Mouse (Mus musculus) intestine, postnatal 0 days (tissue): ENCODE measurements around the gene St3gal3. TPM values are rescaled to one million over a fixed set of nuclear protein-coding genes. Genes with fewer than 3 reads are reported as not detected.
A peak's percentile ranks its signal among the peaks of the same experiment; 100 is the strongest.

Source experiments
- ATAC-seq: fragments of 200-750 bp; cut with Nextera tagmentation; 2 replicates; pipeline ENCODE4 v1.8.0; 2017; ENCODE audit warnings: mild to moderate bottlenecking, moderate TSS enrichment, moderate library complexity
- H3K27ac ChIP-seq: fragments of 300-500 bp; sonication (generic); 2 replicates; pipeline ENCODE4 v1.5.1; 2014; ENCODE audit warnings: mild to moderate bottlenecking, low read depth, low read length, moderate library complexity
- H3K27me3 ChIP-seq: fragments of 300-500 bp; sonication (generic); replicated peaks from 2 replicates; pipeline ENCODE4 v1.6.1; 2014; ENCODE audit warnings: low read length, mixed read lengths; ENCODE audit not compliant: control insufficient read depth, insufficient read depth
- H3K36me3 ChIP-seq: fragments of 300-500 bp; sonication (generic); 2 replicates; pipeline ENCODE4 v1.6.1; 2014; ENCODE audit warnings: mild to moderate bottlenecking, moderate library complexity; ENCODE audit not compliant: control insufficient read depth, insufficient read depth
- H3K4me1 ChIP-seq: fragments of 300-500 bp; sonication (generic); replicated peaks from 2 replicates; pipeline ENCODE4 v1.6.1; 2014; ENCODE audit warnings: antibody characterized with exemption, low read length, mixed read lengths; ENCODE audit not compliant: control insufficient read depth, insufficient read depth
- H3K4me2 ChIP-seq: fragments of 300-500 bp; sonication (generic); replicated peaks from 2 replicates; pipeline ENCODE4 v1.6.1; 2014; ENCODE audit warnings: low read depth, mild to moderate bottlenecking, moderate library complexity
- H3K4me3 ChIP-seq: fragments of 300-500 bp; sonication (generic); 2 replicates; pipeline ENCODE4 v1.5.1; 2014; ENCODE audit warnings: low read depth, low read length
- H3K9ac ChIP-seq: fragments of 300-500 bp; sonication (generic); 2 replicates; pipeline ENCODE4 v1.6.1; 2014; ENCODE audit warnings: mild to moderate bottlenecking, low read depth, low read length
- H3K9me3 ChIP-seq: fragments of 300-500 bp; sonication (generic); 2 replicates; pipeline ENCODE4 v1.6.1; 2016; ENCODE audit warnings: mixed run types; ENCODE audit not compliant: control insufficient read depth
- CTCF ChIP-seq: sonication (generic); IDR thresholded peaks from 2 replicates; pipeline ENCODE4 v1.5.1; 2016; ENCODE audit warnings: low read depth, mild to moderate bottlenecking, control low read depth, antibody characterized with exemption, moderate library complexity
- WGBS: fragments of 180-500 bp; shearing (Covaris S2); extraction: QIAGEN DNeasy Blood & Tissue Kit; methylation state at CpG from one replicate; pipeline ENCODE4 v1.1.7; 2014; 5-methylcytosine and 5-hydroxymethylcytosine counted together
- polyA plus RNA-seq: library from polyadenylated mRNA; unstranded; fragments of >200 nt; fragmentation: Nextera tagmentation; extraction: Ambion mirVana; gene quantifications from 2 replicates; pipeline ENCODE4 v1.2.1, GENCODE M21; 2015

Gene St3gal3
- polyA plus RNA-seq, 1 experiment from 2014 or later: 15.6 TPM

DNA sequence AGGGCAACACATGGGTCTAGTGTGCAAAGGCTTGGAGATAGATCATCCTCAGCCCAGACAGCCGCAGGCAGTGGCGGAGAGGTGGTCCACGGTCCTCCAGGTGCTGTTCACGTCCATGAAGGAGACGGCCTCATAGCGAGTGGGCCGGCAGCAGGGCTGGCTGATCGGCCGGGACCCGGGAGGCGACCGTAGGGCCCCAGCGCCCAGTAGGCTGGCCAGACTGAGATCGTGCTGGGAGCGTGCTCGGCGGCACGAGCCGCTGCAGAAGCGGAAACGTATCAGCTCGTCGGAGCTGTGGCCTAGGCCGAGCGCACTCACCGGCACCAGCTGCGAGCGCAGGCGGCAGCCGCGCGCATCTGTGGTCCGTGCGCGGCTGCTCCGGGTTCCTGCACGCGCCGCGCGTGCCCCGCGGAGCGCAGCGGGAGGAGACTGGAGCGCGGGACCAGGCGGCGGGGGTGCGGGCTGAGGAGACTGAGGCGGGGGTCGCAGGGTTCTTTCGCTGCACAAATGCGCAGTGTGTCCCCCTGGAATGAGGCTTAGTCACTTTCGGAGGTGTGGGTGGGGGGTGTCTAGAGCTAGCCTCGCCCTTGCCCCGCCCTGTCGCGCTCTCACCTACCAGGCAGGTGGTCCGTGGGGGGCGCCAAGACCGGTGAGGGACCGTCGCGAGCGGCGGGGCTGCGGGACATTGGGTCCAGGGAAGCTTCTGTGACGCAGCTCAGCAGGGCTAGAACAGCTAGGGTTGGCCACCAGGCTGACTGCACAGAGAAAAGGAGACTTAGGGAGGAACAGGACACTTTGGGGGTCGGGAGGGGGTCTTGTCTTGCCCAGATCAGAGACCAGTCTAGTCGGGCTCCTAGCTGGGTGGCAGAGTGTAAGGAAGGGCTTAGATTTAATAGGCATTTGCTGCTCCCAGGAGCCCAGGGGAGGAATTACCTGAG, 207.9 kb downstream of the St3gal3 start:
- peaks cover 37% of the 10 kb centered on the region for H3K27me3 ChIP-seq
- H3K9me3 ChIP-seq: no peaks in the 10 kb centered on the region
- H3K4me2 ChIP-seq: peak overlapping the region; percentile 89
- H3K36me3 ChIP-seq: no peaks in the 10 kb centered on the region
- 0 out of 2 replicates have a peak, but pooled peaks have one; percentile 10 for TF ChIP-seq CTCF
- peak overlapping the region; percentile 2; the same call in 1 of the 2 replicates for H3K9ac ChIP-seq
- peak overlapping the region; percentile 45 for H3K4me3 ChIP-seq
- 2% methylated on average over 70 of the region's 71 CpGs for WGBS
- H3K4me1 ChIP-seq: no peaks in the 10 kb centered on the region
- 0 out of 2 replicates have a peak, but pooled peaks have one; percentile 12 for ATAC-seq
- no peak overlapping the region for H3K27ac ChIP-seq

DNA sequence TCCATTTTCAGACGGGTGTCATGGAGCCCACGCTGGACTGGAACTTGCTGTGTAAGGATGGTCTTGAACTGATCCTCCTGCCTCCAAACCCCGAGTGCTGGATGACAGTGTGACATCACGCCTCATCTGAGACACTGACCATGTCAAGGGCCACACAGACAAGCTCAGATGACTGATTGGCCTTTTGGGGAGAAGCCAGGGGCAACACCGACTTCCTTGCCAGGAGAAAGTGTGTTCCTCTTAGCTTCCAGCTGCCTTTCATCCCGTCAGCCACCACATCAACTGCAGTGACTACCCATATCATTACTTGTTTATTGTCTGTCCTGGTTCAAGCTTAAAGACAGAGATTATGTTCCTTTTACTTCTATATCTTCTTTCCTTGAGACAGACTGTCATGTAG, 209.8 kb downstream of the St3gal3 start:
- no peak overlapping the region for H3K9ac ChIP-seq
- no peak overlapping the region for H3K4me2 ChIP-seq
- no peak for ATAC-seq
- H3K27ac ChIP-seq: no peak overlapping the region
- 59% methylated on average over 6 of the region's 6 CpGs for WGBS
- no peak for TF ChIP-seq CTCF
- no peaks in the 10 kb centered on the region for H3K4me1 ChIP-seq
- no peak overlapping the region for H3K4me3 ChIP-seq
- H3K9me3 ChIP-seq: no peaks in the 10 kb centered on the region
- no peaks in the 10 kb centered on the region for H3K36me3 ChIP-seq
- H3K27me3 ChIP-seq: peaks cover 37% of the 10 kb centered on the region

DNA sequence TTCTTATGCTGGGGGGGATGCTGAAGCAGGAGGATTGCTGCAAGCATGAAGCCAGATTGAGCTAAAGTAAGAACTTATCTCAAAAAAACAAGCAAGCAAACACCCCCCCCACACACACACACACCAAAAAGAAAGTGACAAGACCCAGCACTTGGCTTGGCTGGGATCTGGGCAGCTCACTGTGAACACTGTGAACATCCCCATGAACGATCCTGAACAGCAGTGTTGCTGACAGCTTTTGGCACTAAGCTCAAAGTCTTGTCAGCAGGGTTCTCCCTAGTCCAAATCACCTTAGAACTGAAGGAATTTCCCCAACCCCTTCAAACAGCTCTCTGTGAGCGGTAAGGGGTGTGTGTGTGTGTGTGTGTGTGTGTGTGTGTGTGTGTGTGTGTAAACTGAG, 211.3 kb downstream of the St3gal3 start:
- no peak for ATAC-seq
- H3K36me3 ChIP-seq: no peaks in the 10 kb centered on the region
- H3K4me3 ChIP-seq: no peak overlapping the region
- H3K27me3 ChIP-seq: peaks cover 36% of the 10 kb centered on the region
- TF ChIP-seq CTCF: no peak
- H3K9ac ChIP-seq: no peak overlapping the region
- no peak overlapping the region for H3K4me2 ChIP-seq
- H3K9me3 ChIP-seq: no peaks in the 10 kb centered on the region
- H3K27ac ChIP-seq: no peak overlapping the region
- WGBS: 59% methylated on average over 2 of the region's 2 CpGs
- no peaks in the 10 kb centered on the region for H3K4me1 ChIP-seq

DNA sequence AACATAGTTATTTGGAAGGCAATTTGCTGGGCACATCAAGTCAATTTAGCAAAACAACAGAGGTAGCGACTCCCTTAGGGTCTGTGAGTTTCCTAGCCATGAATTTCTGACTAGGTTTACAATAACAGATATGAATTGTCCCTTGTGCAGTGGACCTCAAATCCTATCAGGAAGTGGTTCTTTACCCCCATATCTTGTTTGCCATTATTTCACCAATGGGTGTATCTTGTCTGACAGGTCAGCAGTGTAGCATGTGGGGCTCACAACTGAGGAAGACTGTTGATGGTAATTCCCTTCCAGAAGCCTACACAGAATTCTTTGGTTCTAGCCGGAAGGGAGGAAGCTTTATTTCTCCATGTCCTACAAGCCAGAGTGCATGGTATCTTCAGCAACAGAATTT, 213.4 kb downstream of the St3gal3 start:
- Histone ChIP-seq H3K36me3 (no peaks in the 10 kb centered on the region), H3K4me3 (no peak overlapping the region), H3K27ac (no peak overlapping the region), H3K27me3 (peaks cover 16% of the 10 kb centered on the region), H3K9me3 (no peaks in the 10 kb centered on the region), H3K4me1 (no peaks in the 10 kb centered on the region), H3K9ac (no peak overlapping the region), H3K4me2 (no peak overlapping the region)
- no peak for ATAC-seq
- 84% methylated on average over 2 of the region's 2 CpGs for WGBS
- no peak for TF ChIP-seq CTCF

DNA sequence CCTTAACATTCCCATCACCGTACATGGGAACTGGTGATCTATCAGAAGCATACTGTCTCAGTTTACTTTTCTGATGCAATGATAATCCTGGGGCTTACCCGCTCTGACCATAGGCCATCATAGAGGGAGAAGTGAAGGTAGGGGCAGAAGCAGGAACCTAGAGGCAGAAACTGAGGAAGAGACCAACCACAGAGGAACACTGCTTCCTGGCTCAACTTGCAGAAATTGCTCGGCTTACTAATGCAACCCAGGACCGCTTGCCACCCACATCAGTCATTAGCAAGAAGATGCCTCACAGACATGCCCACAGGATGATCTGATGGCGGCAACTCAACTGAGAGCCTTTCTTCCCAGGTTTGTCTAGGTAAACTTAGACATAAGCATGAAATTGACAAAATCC, 216.0 kb downstream of the St3gal3 start:
- Histone ChIP-seq H3K4me2 (no peak overlapping the region), H3K27me3 (no peaks in the 10 kb centered on the region), H3K36me3 (no peaks in the 10 kb centered on the region), H3K4me3 (no peak overlapping the region), H3K4me1 (peaks cover 11% of the 10 kb centered on the region), H3K9ac (no peak overlapping the region), H3K9me3 (no peaks in the 10 kb centered on the region), H3K27ac (no peak overlapping the region)
- 70% methylated on average over 5 of the region's 5 CpGs for whole genome bisulfite sequencing
- no peak for TF ChIP-seq CTCF
- no peak for ATAC-seq

DNA sequence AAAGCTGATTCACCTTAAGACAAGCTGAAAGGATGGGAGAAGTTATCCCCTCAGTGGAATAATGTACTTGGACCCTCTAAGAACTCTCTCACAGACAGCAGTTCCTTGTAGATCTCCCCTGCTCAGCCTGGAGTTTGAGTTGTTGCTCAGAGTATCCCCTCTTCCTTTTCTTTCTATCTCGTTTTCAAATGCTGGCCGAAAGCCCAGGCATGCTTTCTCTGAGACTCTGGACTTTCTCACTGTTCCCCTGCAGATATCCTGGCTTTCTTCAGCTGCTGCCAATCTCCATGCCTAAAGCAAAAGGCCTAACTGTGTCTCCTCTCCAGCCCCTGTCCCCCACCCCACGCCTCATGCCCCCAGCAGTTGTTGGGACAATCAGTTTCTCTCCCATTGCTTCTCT, 216.5 kb downstream of the St3gal3 start:
- TF ChIP-seq CTCF: no peak
- whole genome bisulfite sequencing: 48% methylated on average over 3 of the region's 3 CpGs
- H3K9ac ChIP-seq: no peak overlapping the region
- no peak for ATAC-seq
- H3K27ac ChIP-seq: no peak overlapping the region; the same call in 1 of the 2 replicates
- no peak overlapping the region for H3K4me3 ChIP-seq
- no peaks in the 10 kb centered on the region for H3K9me3 ChIP-seq
- H3K36me3 ChIP-seq: no peaks in the 10 kb centered on the region
- H3K27me3 ChIP-seq: no peaks in the 10 kb centered on the region
- peaks cover 11% of the 10 kb centered on the region for H3K4me1 ChIP-seq
- H3K4me2 ChIP-seq: no peak overlapping the region
